Mouse (Mus musculus): ENCODE measurements around the gene Lrsam1. TPM values are rescaled to one million over a fixed set of nuclear protein-coding genes. Genes with fewer than 3 reads are reported as not detected.

The Lrsam1 gene
- polyA plus RNA-seq, 1 experiment from 2014 or later, result 3.3 TPM

GRCm38 (mm10) chr2:32927624-32928234 is 33.7 kb downstream of the Lrsam1 start:
- DNase-seq (ENCODE audit: low spot score), result no peak

- peak; percentile 46 for DNase-seq (ENCODE audit: low spot score)
Observed at GRCm38 (mm10) chr2:32926330-32927075, 34.9 kb downstream of the Lrsam1 start.

- DNase-seq (ENCODE audit: low spot score), result no peak
Observed at GRCm38 (mm10) chr2:32924306-32924844, 37.0 kb downstream of the Lrsam1 start.

GRCm38 (mm10) chr2:32923551-32924250 is 37.7 kb downstream of the Lrsam1 start:
- DNase-seq (ENCODE audit: low spot score), result no peak

GRCm38 (mm10) chr2:32922564-32922963 is 38.9 kb downstream of the Lrsam1 start:
- no peak for DNase-seq (ENCODE audit: low spot score)

GRCm38 (mm10) chr2:32921801-32922380 is 39.5 kb downstream of the Lrsam1 start:
- DNase-seq (ENCODE audit: low spot score), result no peak

GRCm38 (mm10) chr2:32921235-32921634 is 40.2 kb downstream of the Lrsam1 start:
- DNase-seq (ENCODE audit: low spot score), result peak; percentile 40

GRCm38 (mm10) chr2:32918391-32918790 is 43.0 kb downstream of the Lrsam1 start:
- no peak for DNase-seq (ENCODE audit: low spot score)

GRCm38 (mm10) chr2:32917526-32917925 is 43.9 kb downstream of the Lrsam1 start:
- peak; percentile 41 for DNase-seq (ENCODE audit: low spot score)

- no peak for DNase-seq (ENCODE audit: low spot score)
Observed at GRCm38 (mm10) chr2:32914896-32915295, 46.5 kb downstream of the Lrsam1 start.

GRCm38 (mm10) chr2:32914362-32914761 is 47.1 kb downstream of the Lrsam1 start:
- DNase-seq (ENCODE audit: low spot score), result no peak

GRCm38 (mm10) chr2:32912210-32912804 is 49.1 kb downstream of the Lrsam1 start:
- DNase-seq (ENCODE audit: low spot score), result peak; percentile 90

GRCm38 (mm10) chr2:32911639-32912182 is 49.7 kb downstream of the Lrsam1 start:
- no peak for DNase-seq (ENCODE audit: low spot score)

- DNase-seq (ENCODE audit: low spot score), result no peak
Observed at GRCm38 (mm10) chr2:32908796-32909195, 52.6 kb downstream of the Lrsam1 start.

GRCm38 (mm10) chr2:32908272-32908671 is 53.1 kb downstream of the Lrsam1 start:
- DNase-seq (ENCODE audit: low spot score), result no peak

- DNase-seq (ENCODE audit: low spot score), result no peak
Observed at GRCm38 (mm10) chr2:32907442-32907841, 54.0 kb downstream of the Lrsam1 start.

GRCm38 (mm10) chr2:32905297-32905696 is 56.1 kb downstream of the Lrsam1 start:
- no peak for DNase-seq (ENCODE audit: low spot score)

GRCm38 (mm10) chr2:32904637-32905036 is 56.8 kb downstream of the Lrsam1 start:
- DNase-seq (ENCODE audit: low spot score), result no peak

- no peak for DNase-seq (ENCODE audit: low spot score)
Observed at GRCm38 (mm10) chr2:32903470-32903869, 57.9 kb downstream of the Lrsam1 start.

GRCm38 (mm10) chr2:32902126-32902525 is 59.3 kb downstream of the Lrsam1 start:
- no peak for DNase-seq (ENCODE audit: low spot score)

GRCm38 (mm10) chr2:32898983-32899382 is 62.4 kb downstream of the Lrsam1 start:
- DNase-seq (ENCODE audit: low spot score), result no peak

Data from thymus, postnatal 0 days (tissue).